Mouse (Mus musculus): ENCODE data around the gene Cpxm1.

DNA sequence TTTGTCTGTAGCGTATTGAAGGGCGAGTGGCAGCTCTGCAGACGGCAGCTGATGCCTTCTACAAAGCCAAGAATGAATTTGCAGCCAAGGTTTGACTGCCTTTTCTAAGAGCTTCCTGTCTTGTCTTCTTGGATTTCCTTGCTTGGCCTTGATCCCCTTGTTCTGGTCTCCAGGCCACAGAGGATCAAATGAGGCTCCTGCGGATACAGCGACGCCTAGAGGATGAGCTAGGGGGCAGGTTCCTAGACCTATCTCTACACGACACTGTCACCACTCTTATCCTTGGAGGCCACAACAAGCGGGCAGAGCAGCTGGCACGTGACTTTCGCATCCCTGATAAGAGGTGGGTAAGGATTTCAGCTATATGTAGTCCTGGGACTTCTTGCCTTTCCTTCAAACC, 44.8 kb upstream of the Cpxm1 start:
- peak; percentile 76 for TF ChIP-seq CTCF (IDR thresholded peaks at IDR 0.05; ENCODE audit: low read depth)
- TF ChIP-seq EP300 (IDR thresholded peaks at IDR 0.05; ENCODE audit: low read depth) = peak; percentile 44
